In genomic region chr5:100369825-100370459, GRCm38 (mm10) we compare ENCODE assay signal across 9 mouse cellular contexts. TPM values are rescaled to one million over a fixed set of nuclear protein-coding genes. Genes with fewer than 3 reads are reported as not detected.
A peak's percentile ranks its signal among the peaks of the same experiment; 100 is the strongest.
DNase-seq lines count a peak whose midpoint lies in the region; ATAC-seq lines count a peak whose summit lies in the region.
"Had no signal": no experiment of that assay in that cellular context is flagged by ENCODE, and none has a peak within 500 bp of the region (broad histone marks: within the 10 kb centered on the region; RNA-seq: fewer than 3 reads in every experiment).

No protein-coding gene starts in this region.

- WGBS in hindbrain, embryonic 15.5 days = 79% methylated on average over 11 of the region's 11 CpGs
- WGBS in hindbrain, embryonic 13.5 days = 88% methylated on average over 11 of the region's 11 CpGs
- WGBS in heart, embryonic 12.5 days = 81% methylated on average over 11 of the region's 11 CpGs
- WGBS in forebrain, embryonic 12.5 days = 92% methylated on average over 11 of the region's 11 CpGs

- no peaks in the 10 kb centered on the region for H3K27me3 ChIP-seq in hindbrain, embryonic 15.5 days
- no peaks in the 10 kb centered on the region for H3K27me3 ChIP-seq in hindbrain, embryonic 13.5 days
- H3K27me3 ChIP-seq in heart, embryonic 12.5 days (replicated peaks) = no peaks in the 10 kb centered on the region
- H3K27me3 ChIP-seq in forebrain, embryonic 12.5 days = no peaks in the 10 kb centered on the region
- H3K27me3 ChIP-seq: limb, embryonic 12.5 days had no signal

- DNase-seq in cerebellum, adult 11 months = peak; percentile 71
- peak; percentile 32 to 52 for DNase-seq in layer of hippocampus, postnatal 14 days (ENCODE audit: low spot score in 2 of 2)
- no peak for DNase-seq in left cerebral cortex, adult 9 months (ENCODE audit: low spot score in 2 of 2)

- no peak overlapping the region for H3K4me3 ChIP-seq in hindbrain, embryonic 15.5 days
- H3K4me3 ChIP-seq in hindbrain, embryonic 13.5 days = no peak overlapping the region
- H3K4me3 ChIP-seq in heart, embryonic 12.5 days = no peak overlapping the region
- no peak overlapping the region for H3K4me3 ChIP-seq in forebrain, embryonic 12.5 days (replicated peaks)
- H3K4me3 ChIP-seq: limb, embryonic 12.5 days had no signal

- no peaks in the 10 kb centered on the region; the same call in 1 of the 2 replicates for H3K4me1 ChIP-seq in hindbrain, embryonic 15.5 days (replicated peaks)
- H3K4me1 ChIP-seq in hindbrain, embryonic 13.5 days (replicated peaks) = no peaks in the 10 kb centered on the region
- H3K4me1 ChIP-seq in heart, embryonic 12.5 days (replicated peaks) = peaks cover 17% of the 10 kb centered on the region
- H3K4me1 ChIP-seq in forebrain, embryonic 12.5 days = no peaks in the 10 kb centered on the region
- H3K4me1 ChIP-seq: limb, embryonic 12.5 days had no signal

- no peak overlapping the region for H3K4me2 ChIP-seq in hindbrain, embryonic 15.5 days
- no peak overlapping the region for H3K4me2 ChIP-seq in hindbrain, embryonic 13.5 days
- H3K4me2 ChIP-seq in heart, embryonic 12.5 days = no peak overlapping the region
- H3K4me2 ChIP-seq in forebrain, embryonic 12.5 days = no peak overlapping the region
- H3K4me2 ChIP-seq: limb, embryonic 12.5 days had no signal

- no peak overlapping the region for H3K9ac ChIP-seq in hindbrain, embryonic 15.5 days
- no peak overlapping the region for H3K9ac ChIP-seq in hindbrain, embryonic 13.5 days
- 0 out of 2 replicates have a peak overlapping the region, but pooled peaks have one; percentile 34 for H3K9ac ChIP-seq in heart, embryonic 12.5 days
- no peak overlapping the region for H3K9ac ChIP-seq in forebrain, embryonic 12.5 days
- H3K9ac ChIP-seq: limb, embryonic 12.5 days had no signal

- no peaks in the 10 kb centered on the region for H3K9me3 ChIP-seq in hindbrain, embryonic 15.5 days
- H3K9me3 ChIP-seq in hindbrain, embryonic 13.5 days = no peaks in the 10 kb centered on the region
- H3K9me3 ChIP-seq in heart, embryonic 12.5 days (replicated peaks) = no peaks in the 10 kb centered on the region
- no peaks in the 10 kb centered on the region for H3K9me3 ChIP-seq in forebrain, embryonic 12.5 days
- H3K9me3 ChIP-seq: limb, embryonic 12.5 days had no signal

- H3K27ac ChIP-seq in hindbrain, embryonic 15.5 days (replicated peaks) = no peak overlapping the region
- no peak overlapping the region for H3K27ac ChIP-seq in hindbrain, embryonic 13.5 days
- H3K27ac ChIP-seq in heart, embryonic 12.5 days (ENCODE audit: poor library complexity, severe bottlenecking) = peak overlapping the region; percentile 53
- no peak overlapping the region for H3K27ac ChIP-seq in forebrain, embryonic 12.5 days
- H3K27ac ChIP-seq: limb, embryonic 12.5 days had no signal

- peak; percentile 46; the same call in 1 of the 2 replicates for ATAC-seq in hindbrain, embryonic 15.5 days (ENCODE audit: low FRiP score, low read depth)
- ATAC-seq in hindbrain, embryonic 13.5 days (ENCODE audit: low FRiP score) = no peak
- no peak for ATAC-seq in heart, embryonic 12.5 days (ENCODE audit: insufficient number of reproducible peaks, low FRiP score)
- ATAC-seq in forebrain, embryonic 12.5 days (ENCODE audit: low FRiP score) = no peak
- no peak for ATAC-seq in erythroid progenitor cell, adult 5-6 weeks (replicated peaks; ENCODE audit: low FRiP score, poor library complexity, severe bottlenecking)

- H3K36me3 ChIP-seq in hindbrain, embryonic 15.5 days = peaks cover 52% of the 10 kb centered on the region
- H3K36me3 ChIP-seq in hindbrain, embryonic 13.5 days = peaks cover 84% of the 10 kb centered on the region
- H3K36me3 ChIP-seq in heart, embryonic 12.5 days = peaks cover 84% of the 10 kb centered on the region
- H3K36me3 ChIP-seq in forebrain, embryonic 12.5 days (replicated peaks) = peaks cover 70% of the 10 kb centered on the region

RNA-seq across cellular contexts. Expression of gene Sec31a, which starts 46.1 kb away (rescaled TPM):
- 86.4 and 95.4 TPM in 2 replicates for polyA plus RNA-seq in hindbrain, embryonic 15.5 days (2015; fragmentation: Nextera tagmentation; extraction: Ambion mirVana)
- 95.9 and 98.2 TPM in 2 replicates for polyA plus RNA-seq in hindbrain, embryonic 13.5 days (2015; fragmentation: Nextera tagmentation; extraction: Ambion mirVana)
- polyA plus RNA-seq in heart, embryonic 12.5 days (2016; fragmentation: Nextera tagmentation; extraction: Ambion mirVana) = 171 and 177 TPM in 2 replicates
- total RNA-seq in layer of hippocampus, postnatal 14 days (2021) = 100 to 1,000 TPM; 101 to 103 TPM
- 96.3 and 108 TPM in 2 replicates for polyA plus RNA-seq in forebrain, embryonic 12.5 days (2016; fragmentation: Nextera tagmentation; extraction: Ambion mirVana)
- 23.5 and 56.6 TPM in 2 replicates for total RNA-seq in erythroid progenitor cell, adult 5-6 weeks (2015; ENCODE audit: low replicate concordance)
- total RNA-seq in erythroid progenitor cell, adult 5-6 weeks (2017; ENCODE audit: low replicate concordance) = 12.2 and 18.1 TPM in 2 replicates

Comparison
In these comparisons a context has a peak if more than half of its experiments do, and no peak if none do; other contexts are left out.
1. DNase-seq: peak in cerebellum, adult 11 months (single experiment) and layer of hippocampus, postnatal 14 days (2 of 2); none in left cerebral cortex, adult 9 months (0 of 2).